Mouse (Mus musculus) embryonic facial prominence, embryonic 13.5 days (tissue): Measurements from ENCODE around the gene Trp53rka. TPM values are rescaled to one million over a fixed set of nuclear protein-coding genes. Genes with fewer than 3 reads are reported as not detected.

Experiments
- ATAC-seq: fragments of 200-750 bp; cut with Nextera tagmentation; 2 replicates; pipeline ENCODE4 v1.8.0; 2017; ENCODE audit warnings: low read depth; ENCODE audit not compliant: insufficient number of reproducible peaks, insufficient read depth, low FRiP score, low TSS enrichment
- H3K27ac ChIP-seq: fragments of 300-500 bp; sonication (generic); 2 replicates; pipeline ENCODE4 v1.5.1; 2015; ENCODE audit warnings: moderate library complexity, mild to moderate bottlenecking, inconsistent platforms
- H3K27me3 ChIP-seq: fragments of 300-500 bp; sonication (generic); 2 replicates; pipeline ENCODE4 v1.6.1; 2015; ENCODE audit warnings: mild to moderate bottlenecking, inconsistent platforms
- H3K36me3 ChIP-seq: fragments of 300-500 bp; sonication (generic); 2 replicates; pipeline ENCODE4 v1.6.1; 2015; ENCODE audit warnings: mild to moderate bottlenecking, inconsistent platforms
- H3K4me1 ChIP-seq: fragments of 300-500 bp; sonication (generic); 2 replicates; pipeline ENCODE4 v1.6.1; 2015; ENCODE audit warnings: inconsistent platforms
- H3K4me2 ChIP-seq: fragments of 300-500 bp; sonication (generic); 2 replicates; pipeline ENCODE4 v1.6.1; 2015; ENCODE audit warnings: moderate library complexity, mild to moderate bottlenecking, inconsistent platforms
- H3K4me3 ChIP-seq: fragments of 300-500 bp; sonication (generic); 2 replicates; pipeline ENCODE4 v1.5.1; 2015; ENCODE audit warnings: mild to moderate bottlenecking, inconsistent platforms
- H3K9ac ChIP-seq: fragments of 300-500 bp; sonication (generic); 2 replicates; pipeline ENCODE4 v1.6.1; 2015; ENCODE audit warnings: mild to moderate bottlenecking, inconsistent platforms
- H3K9me3 ChIP-seq: fragments of 300-500 bp; sonication (generic); 2 replicates; pipeline ENCODE4 v1.6.1; 2016; ENCODE audit warnings: inconsistent platforms
- WGBS: fragments of 180-500 bp; shearing (Covaris S2); methylation state at CpG from one replicate; pipeline ENCODE4 v1.1.7; 2015; ENCODE audit warnings: mixed read lengths; 5-methylcytosine and 5-hydroxymethylcytosine counted together
- polyA plus RNA-seq: library from polyadenylated mRNA; unstranded; fragments of >200 nt; fragmentation: Nextera tagmentation; extraction: Ambion mirVana; gene quantifications from 2 replicates; pipeline ENCODE4 v1.2.1, GENCODE M21; 2015

Gene Trp53rka
- polyA plus RNA-seq, 1 experiment from 2014 or later: 49.6 TPM

GRCm38 (mm10) chr2:165448475-165448874 lies 44.6 kb downstream of the Trp53rka start:
- H3K27ac ChIP-seq: no peak overlapping the region
- no peaks in the 10 kb centered on the region for H3K27me3 ChIP-seq
- no peak overlapping the region for H3K4me3 ChIP-seq
- ATAC-seq: no peak
- no peak overlapping the region for H3K4me2 ChIP-seq
- H3K36me3 ChIP-seq: no peaks in the 10 kb centered on the region
- no peaks in the 10 kb centered on the region for H3K9me3 ChIP-seq
- WGBS: 82% methylated on average over 9 of the region's 9 CpGs
- no peaks in the 10 kb centered on the region for H3K4me1 ChIP-seq
- H3K9ac ChIP-seq: no peak overlapping the region

DNA sequence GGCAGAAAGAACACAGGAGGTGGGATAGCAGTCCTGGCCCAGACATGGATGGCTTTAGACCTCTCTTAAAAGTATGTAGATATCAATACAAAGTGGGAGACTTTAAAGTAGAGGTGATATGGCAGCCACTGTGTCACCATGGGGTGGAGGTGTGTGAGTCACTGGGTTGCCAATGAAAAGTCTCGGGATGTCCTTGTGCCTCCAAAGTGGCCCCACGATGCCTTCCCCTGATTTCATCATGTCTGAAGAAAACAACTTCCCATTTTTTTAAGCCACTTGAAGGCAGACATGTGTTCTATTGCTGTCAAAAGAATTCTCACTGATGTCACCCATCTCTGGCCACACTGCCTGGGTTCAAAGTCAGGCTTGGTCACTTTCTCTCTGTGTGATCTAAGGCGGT lies 48.3 kb downstream of the Trp53rka start:
- 72% methylated on average over 3 of the region's 3 CpGs for WGBS
- Histone ChIP-seq H3K4me3 (no peak overlapping the region), H3K9ac (no peak overlapping the region), H3K4me1 (no peaks in the 10 kb centered on the region), H3K4me2 (no peak overlapping the region), H3K27ac (no peak overlapping the region), H3K27me3 (no peaks in the 10 kb centered on the region), H3K9me3 (no peaks in the 10 kb centered on the region), H3K36me3 (no peaks in the 10 kb centered on the region)
- ATAC-seq: no peak

GRCm38 (mm10) chr2:165442981-165443380 lies 50.1 kb downstream of the Trp53rka start:
- WGBS: 72% methylated on average over 10 of the region's 10 CpGs
- Histone ChIP-seq H3K27me3 (no peaks in the 10 kb centered on the region), H3K9ac (no peak overlapping the region), H3K4me2 (no peak overlapping the region), H3K4me1 (no peaks in the 10 kb centered on the region), H3K9me3 (no peaks in the 10 kb centered on the region), H3K27ac (no peak overlapping the region), H3K36me3 (no peaks in the 10 kb centered on the region), H3K4me3 (no peak overlapping the region)
- ATAC-seq: no peak

DNA sequence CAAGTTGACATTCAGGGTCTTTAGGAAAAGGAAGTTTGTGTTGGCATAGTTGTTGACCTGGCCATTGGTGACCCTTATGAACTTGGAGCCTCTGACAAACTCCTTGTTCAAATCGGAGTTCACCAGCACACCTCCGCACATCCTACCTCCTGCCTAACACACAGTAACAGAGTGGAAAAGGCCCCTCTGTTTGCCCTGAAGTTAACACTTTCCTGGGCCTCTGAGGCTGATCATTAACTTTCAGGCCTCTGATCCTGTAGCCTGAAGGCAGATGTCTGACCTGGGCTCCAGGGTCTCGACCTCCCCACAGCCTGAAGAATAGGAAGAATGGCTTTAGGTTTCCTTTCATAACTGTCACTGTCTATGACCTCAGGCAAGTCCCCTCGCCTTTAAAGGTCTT lies 51.5 kb downstream of the Trp53rka start:
- no peak overlapping the region for H3K9ac ChIP-seq
- ATAC-seq: no peak
- 37% methylated on average over 4 of the region's 4 CpGs for WGBS
- H3K9me3 ChIP-seq: no peaks in the 10 kb centered on the region
- no peaks in the 10 kb centered on the region for H3K27me3 ChIP-seq
- H3K4me2 ChIP-seq: no peak overlapping the region
- no peaks in the 10 kb centered on the region for H3K4me1 ChIP-seq
- no peak overlapping the region for H3K27ac ChIP-seq
- H3K36me3 ChIP-seq: no peaks in the 10 kb centered on the region
- H3K4me3 ChIP-seq: no peak overlapping the region

Other genes with a start within 250 kb of the Trp53rka start
- 49.0 and 50.2 TPM in 2 replicates for gene Slc35c2, start 205.5 kb downstream of the Trp53rka start, polyA plus RNA-seq
- 90.2 and 98.6 TPM in 2 replicates for gene Elmo2, start 166.8 kb downstream of the Trp53rka start, polyA plus RNA-seq
- gene Zfp663, start 124.6 kb downstream of the Trp53rka start, polyA plus RNA-seq: 1.1 and 2.2 TPM in 2 replicates
- gene Zfp334, start 105.1 kb downstream of the Trp53rka start, polyA plus RNA-seq: 9.5 and 9.7 TPM in 2 replicates
- gene Ocstamp, start 92.9 kb downstream of the Trp53rka start, polyA plus RNA-seq: 0.21 TPM in 1 of 2 replicates, not detected in the other
- 0.40 and 0.42 TPM in 2 replicates for gene Slc13a3, start 20.1 kb downstream of the Trp53rka start, polyA plus RNA-seq
- gene Slc2a10, start 10.5 kb upstream of the Trp53rka start, polyA plus RNA-seq: 12.9 and 14.7 TPM in 2 replicates
- 22.1 and 34.0 TPM in 2 replicates for gene Eya2, start 101.7 kb upstream of the Trp53rka start, polyA plus RNA-seq